Mouse (Mus musculus) 3134 (cell line): ENCODE results near the gene Slc25a17.

Experiments used
- DNase-seq: peaks from one replicate; pipeline ENCODE4 v3.0.0-alpha.2; 2011; ENCODE audit warnings: low spot score; ENCODE audit not compliant: insufficient read length; ENCODE audit errors: extremely low read depth

The Slc25a17 gene

GRCm38 (mm10) chr15:81356946-81357345 lies 3.7 kb downstream of the Slc25a17 start:
- DNase-seq: no peak

- peak; percentile 10 for DNase-seq
These were observed 5.4 kb downstream of the Slc25a17 start for GRCm38 (mm10) chr15:81355146-81355761.

GRCm38 (mm10) chr15:81352638-81353037 lies 8.0 kb downstream of the Slc25a17 start:
- no peak for DNase-seq

GRCm38 (mm10) chr15:81350401-81350800 lies 10.2 kb downstream of the Slc25a17 start:
- no peak for DNase-seq

- no peak for DNase-seq
These were observed 12.2 kb downstream of the Slc25a17 start for GRCm38 (mm10) chr15:81348366-81348765.

- DNase-seq: no peak
These were observed 13.1 kb downstream of the Slc25a17 start for GRCm38 (mm10) chr15:81347466-81347865.

GRCm38 (mm10) chr15:81341426-81341825 lies 19.2 kb downstream of the Slc25a17 start:
- DNase-seq: no peak

GRCm38 (mm10) chr15:81339158-81339557 lies 21.5 kb downstream of the Slc25a17 start:
- no peak for DNase-seq

GRCm38 (mm10) chr15:81336466-81336865 lies 24.1 kb downstream of the Slc25a17 start:
- no peak for DNase-seq

GRCm38 (mm10) chr15:81332517-81332916 lies 28.1 kb downstream of the Slc25a17 start:
- no peak for DNase-seq

GRCm38 (mm10) chr15:81330816-81331433 lies 29.7 kb downstream of the Slc25a17 start:
- no peak for DNase-seq

GRCm38 (mm10) chr15:81329721-81330369 lies 30.8 kb downstream of the Slc25a17 start:
- no peak for DNase-seq

- DNase-seq: no peak
These were observed 33.1 kb downstream of the Slc25a17 start for GRCm38 (mm10) chr15:81327501-81327900.

- DNase-seq: no peak
These were observed 35.6 kb downstream of the Slc25a17 start for GRCm38 (mm10) chr15:81324979-81325378.

- no peak for DNase-seq
These were observed 40.5 kb downstream of the Slc25a17 start for GRCm38 (mm10) chr15:81320137-81320536.

GRCm38 (mm10) chr15:81319462-81319861 lies 41.1 kb downstream of the Slc25a17 start:
- no peak for DNase-seq

GRCm38 (mm10) chr15:81313928-81314327 lies 46.7 kb downstream of the Slc25a17 start:
- no peak for DNase-seq

- no peak for DNase-seq
These were observed 49.6 kb downstream of the Slc25a17 start for GRCm38 (mm10) chr15:81311026-81311425.

- no peak for DNase-seq
These were observed 50.3 kb downstream of the Slc25a17 start for GRCm38 (mm10) chr15:81310353-81310752.

- no peak for DNase-seq
These were observed 52.6 kb downstream of the Slc25a17 start for GRCm38 (mm10) chr15:81308038-81308437.

- no peak for DNase-seq
These were observed 54.1 kb downstream of the Slc25a17 start for GRCm38 (mm10) chr15:81306501-81306900.

- no peak for DNase-seq
These were observed 55.6 kb downstream of the Slc25a17 start for GRCm38 (mm10) chr15:81305035-81305434.
